Mouse (Mus musculus): ENCODE results near the gene 4930503B20Rik.

DNA sequence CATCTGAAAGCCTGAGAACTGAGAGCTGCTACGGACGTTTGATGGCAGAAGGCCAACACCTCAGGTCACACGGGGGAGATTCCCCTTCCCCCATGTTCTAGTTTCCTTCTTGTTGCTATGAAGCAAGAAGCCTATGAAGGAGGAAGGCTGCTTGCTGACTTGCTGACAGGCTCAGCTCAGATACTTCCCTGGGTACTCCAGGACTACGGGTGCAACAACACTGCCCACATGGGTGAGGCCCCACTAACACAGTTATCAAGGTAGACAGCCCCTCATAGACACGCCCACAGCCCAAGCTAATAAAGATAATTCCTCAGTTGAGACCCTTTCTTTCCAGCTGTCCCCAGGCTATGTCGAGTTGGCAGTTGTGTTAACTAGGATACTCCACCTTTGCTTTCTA, 2.6 kb upstream of the 4930503B20Rik start:
- TF ChIP-seq CTCF (conservative IDR thresholded peaks at IDR 0.05; ENCODE audit: insufficient read depth, insufficient read length, low read depth, low read length): no peak
- no peak for TF ChIP-seq POLR2A (IDR thresholded peaks at IDR 0.05; ENCODE audit: low read depth, low read length)
